Mouse (Mus musculus) lung, adult 2 months (tissue): ENCODE data around the gene Hoxb5. TPM values are rescaled to one million over a fixed set of nuclear protein-coding genes. Genes with fewer than 3 reads are reported as not detected.

ENCODE experiments used
- DNase-seq: peaks from one replicate; pipeline ENCODE4 v3.0.0; 2022
- H3K4me1 ChIP-seq: fragments of 200-500 bp; 2 replicates; pipeline ENCODE4 v1.6.1; 2011; ENCODE audit warnings: low read length; ENCODE audit not compliant: control insufficient read depth, insufficient read depth
- H3K4me3 ChIP-seq: fragments of 200-500 bp; replicated peaks from 2 replicates; pipeline ENCODE3; 2011; ENCODE audit warnings: low read depth, mild to moderate bottlenecking, control low read depth, low read length; ENCODE audit errors: extremely low read depth
- CTCF ChIP-seq: fragments of 200-500 bp; IDR thresholded peaks from 2 replicates; pipeline ENCODE4 v1.5.1; 2011; ENCODE audit warnings: mild to moderate bottlenecking, low read length, control low read depth; ENCODE audit not compliant: insufficient read depth
- POLR2A ChIP-seq: fragments of 200-500 bp; IDR thresholded peaks from 2 replicates; pipeline ENCODE4 v1.6.1; 2011; ENCODE audit warnings: low read depth, mild to moderate bottlenecking, control low read depth, low read length, borderline replicate concordance; ENCODE audit errors: extremely low read depth
- WGBS: fragments of 180-500 bp; shearing (Covaris S2); methylation state at CpG from one replicate; pipeline ENCODE4 v1.1.7; 2018; 5-methylcytosine and 5-hydroxymethylcytosine counted together
- polyA plus RNA-seq: library from polyadenylated mRNA; depleted of rRNA; stranded (reverse); fragments of >200 nt; gene quantifications from 2 replicates; pipeline ENCODE4 v1.2.3, GENCODE M21; 2012

Gene Hoxb5
- polyA plus RNA-seq, 1 experiment: 12.1 TPM

DNA sequence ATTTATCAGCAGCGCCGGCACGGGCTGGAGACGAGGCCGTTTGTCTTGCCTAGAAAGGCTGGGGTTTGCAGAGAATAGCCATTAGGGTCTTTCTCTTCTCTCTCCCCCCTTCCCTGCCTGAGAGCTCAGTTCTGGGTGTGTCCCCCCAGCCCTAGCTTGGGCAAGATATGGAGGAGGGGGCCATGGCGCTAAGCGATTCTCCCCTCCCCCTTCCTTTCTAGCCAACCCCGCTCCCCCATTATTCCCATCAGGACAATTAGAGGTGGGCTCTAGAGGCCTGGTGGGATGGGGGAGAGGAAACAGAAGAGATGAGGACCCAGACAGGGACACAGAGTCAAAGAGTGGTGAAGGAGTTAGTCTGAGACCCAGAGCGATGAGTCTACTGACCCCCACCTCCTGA, 15.7 kb upstream of the Hoxb5 start:
- 23% methylated on average over 9 of the region's 9 CpGs for WGBS
- 0 out of 2 replicates have a peak, but pooled peaks cover 2% of the 10 kb centered on the region for H3K4me1 ChIP-seq
- no peak for TF ChIP-seq CTCF
- TF ChIP-seq POLR2A: no peak
- no peak for DNase-seq
- no peak overlapping the region for H3K4me3 ChIP-seq

DNA sequence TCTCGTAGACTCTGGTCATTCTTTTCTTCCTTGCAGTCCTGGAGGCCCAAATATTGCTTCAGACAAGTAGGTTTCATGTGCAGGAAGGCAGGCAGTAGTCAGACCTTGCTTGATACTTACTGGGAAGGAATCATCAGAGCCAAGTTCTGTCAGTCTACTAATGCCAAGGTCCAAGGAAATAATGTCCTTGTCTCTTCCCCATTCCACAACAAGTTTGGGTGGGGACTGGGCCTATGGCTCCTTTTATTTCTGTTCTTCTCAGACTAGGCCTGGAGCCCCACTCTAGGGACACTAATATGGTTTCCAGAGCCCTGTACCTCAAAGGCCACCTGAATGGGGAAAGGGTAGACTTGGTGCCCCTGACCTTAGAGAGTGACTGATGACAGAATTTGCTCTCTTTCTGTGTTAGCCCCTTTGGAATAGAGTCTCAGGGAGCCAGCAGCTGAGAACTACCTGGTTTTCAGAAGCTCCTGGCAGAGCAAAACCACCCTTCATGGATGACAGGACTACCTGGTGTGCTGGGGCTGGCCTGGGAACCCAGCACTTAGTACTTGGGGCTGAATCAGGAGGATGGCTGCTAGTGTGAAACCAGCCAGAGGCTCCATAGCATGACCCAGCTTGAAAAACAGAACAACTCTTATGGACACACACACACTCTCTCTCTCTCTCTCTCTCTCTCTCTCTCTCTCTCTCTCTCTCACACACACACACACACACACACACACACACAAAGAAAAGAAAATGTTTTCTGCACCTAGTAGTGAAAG, 14.5 kb upstream of the Hoxb5 start:
- no peak for DNase-seq
- no peaks in the 10 kb centered on the region for H3K4me1 ChIP-seq
- no peak for TF ChIP-seq POLR2A
- WGBS: 55% methylated on average over 1 of the region's 1 CpGs
- no peak overlapping the region for H3K4me3 ChIP-seq

DNA sequence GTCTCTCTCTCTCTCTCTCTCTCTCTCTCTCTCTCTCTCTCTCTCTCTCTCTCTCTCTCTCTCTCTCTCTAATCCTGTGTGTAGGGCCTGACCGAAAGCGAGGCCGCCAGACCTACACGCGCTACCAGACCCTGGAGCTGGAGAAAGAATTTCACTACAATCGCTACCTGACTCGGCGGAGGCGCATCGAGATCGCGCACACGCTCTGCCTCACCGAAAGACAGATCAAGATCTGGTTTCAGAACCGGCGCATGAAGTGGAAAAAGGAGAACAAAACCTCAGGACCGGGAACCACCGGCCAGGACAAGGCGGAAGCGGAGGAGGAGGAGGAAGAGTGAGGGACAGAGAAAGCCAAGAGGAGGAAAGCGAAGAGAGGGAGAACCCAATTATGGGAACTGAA, 13.8 kb upstream of the Hoxb5 start:
- Histone ChIP-seq H3K4me1 (no peaks in the 10 kb centered on the region), H3K4me3 (no peak overlapping the region)
- TF ChIP-seq POLR2A (no peak), CTCF (no peak)
- 54% methylated on average over 21 of the region's 21 CpGs for WGBS
- DNase-seq: no peak

DNA sequence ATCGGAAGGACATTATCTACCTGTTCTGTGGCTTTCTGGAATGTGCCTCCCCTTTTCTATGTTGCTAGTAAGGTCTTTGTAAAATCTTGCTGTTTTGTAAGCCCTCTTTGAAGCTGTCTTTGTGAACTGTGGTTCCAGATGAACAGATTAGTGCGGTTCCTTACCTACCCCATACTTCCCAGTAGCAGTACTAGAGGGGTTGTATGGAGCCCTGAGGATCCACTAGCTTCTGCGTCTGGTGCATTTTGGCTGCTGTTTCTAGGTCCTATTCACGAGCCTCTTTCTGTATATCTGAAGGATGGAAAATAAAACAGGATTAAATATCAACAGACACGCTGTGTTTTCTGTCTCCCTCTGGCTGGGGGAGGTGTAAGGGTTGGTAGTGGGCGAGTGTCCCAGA, 13.3 kb upstream of the Hoxb5 start:
- TF ChIP-seq POLR2A (no peak), CTCF (no peak)
- H3K4me1 ChIP-seq: peaks cover 3% of the 10 kb centered on the region; the same call in 1 of the 2 replicates
- DNase-seq: no peak
- H3K4me3 ChIP-seq: no peak overlapping the region
- 57% methylated on average over 6 of the region's 6 CpGs for WGBS

DNA sequence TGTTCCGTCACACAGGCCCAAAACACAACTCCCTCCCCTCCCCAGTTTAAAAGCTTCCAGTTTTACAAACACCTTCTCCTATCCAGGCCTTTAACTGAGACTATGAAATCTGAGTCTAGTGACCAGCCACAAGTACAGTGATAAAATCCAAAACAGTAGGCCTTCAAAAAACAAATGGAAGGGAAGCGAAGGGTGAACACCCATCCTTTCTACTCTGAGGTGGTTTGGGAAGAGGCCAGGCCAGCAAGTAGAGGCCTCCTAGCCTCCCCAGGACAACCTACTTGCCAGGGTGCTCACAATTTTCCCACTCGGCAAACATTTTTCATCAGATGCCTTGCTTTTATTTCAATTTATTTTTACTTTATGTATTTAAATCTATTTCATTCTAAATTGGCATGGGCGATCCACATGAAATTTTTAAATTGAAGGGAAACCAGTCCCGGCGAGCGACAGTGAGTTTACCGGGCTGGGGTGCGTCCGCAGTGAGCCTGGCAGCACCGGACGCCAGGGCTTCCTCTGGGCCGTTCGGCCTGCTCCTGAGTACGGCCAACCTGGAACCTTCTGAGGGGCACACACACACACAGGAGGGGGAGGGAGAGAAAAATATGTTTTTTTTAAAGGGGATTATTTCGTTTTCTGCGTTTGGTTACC, 12.3 kb upstream of the Hoxb5 start:
- TF ChIP-seq CTCF (no peak), POLR2A (no peak)
- 54% methylated on average over 17 of the region's 17 CpGs for WGBS
- no peak for DNase-seq
- Histone ChIP-seq H3K4me3 (no peak overlapping the region), H3K4me1 (peaks cover 4% of the 10 kb centered on the region; the same call in 1 of the 2 replicates)

DNA sequence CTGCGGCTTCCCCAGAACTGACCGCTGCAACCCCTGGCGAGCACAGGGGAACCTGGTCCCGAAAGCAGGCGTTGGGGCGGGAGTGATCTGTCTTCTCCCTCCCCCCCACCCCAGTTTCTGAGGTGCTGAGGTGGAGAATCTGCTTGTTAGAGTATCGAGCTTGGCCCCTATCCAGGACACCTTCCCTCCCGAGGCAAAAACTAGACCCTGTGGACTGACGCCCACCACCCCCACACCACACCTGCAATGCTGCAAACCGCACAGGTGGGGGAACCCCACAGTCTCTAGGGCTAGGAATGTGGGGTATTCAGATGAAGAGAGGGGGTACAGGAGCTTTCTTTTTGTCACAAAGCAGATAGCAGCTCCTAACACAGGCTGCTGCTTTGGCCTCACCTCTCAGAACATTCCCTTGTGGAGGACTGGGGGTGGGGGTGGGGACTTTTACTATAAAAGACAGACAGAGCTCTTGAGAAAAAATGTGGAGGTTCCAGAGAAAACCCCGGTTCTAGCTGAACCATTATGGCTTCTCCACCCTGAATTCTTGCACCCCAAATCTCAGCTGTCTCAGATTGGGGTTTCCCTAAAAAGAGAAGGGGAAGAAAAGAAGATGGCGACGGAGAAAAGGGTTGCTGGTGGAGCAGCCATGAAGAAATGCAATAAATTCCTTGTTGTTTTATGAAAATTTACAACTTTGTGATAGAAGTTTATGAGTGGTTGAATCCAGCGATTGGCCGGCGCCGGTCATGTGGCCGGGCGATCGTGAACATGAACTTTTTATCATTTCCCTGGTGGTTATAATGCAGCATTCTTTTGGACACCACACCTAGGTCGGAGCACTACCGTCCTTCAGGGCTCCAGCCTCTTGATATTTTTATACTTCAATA, 11.2 kb upstream of the Hoxb5 start, which contains the start of gene Hoxb6:
TSS of gene Hoxb6 (plus strand) at position 796 of the 884 bp plus-strand sequence.
- no peak for TF ChIP-seq CTCF
- TF ChIP-seq POLR2A: no peak
- WGBS: 20% methylated on average over 22 of the region's 22 CpGs
- H3K4me3 ChIP-seq: no peak within 1 kb of the TSS
- peaks cover 4% of the 10 kb centered on the region; the same call in 1 of the 2 replicates for H3K4me1 ChIP-seq
- DNase-seq: no peak

DNA sequence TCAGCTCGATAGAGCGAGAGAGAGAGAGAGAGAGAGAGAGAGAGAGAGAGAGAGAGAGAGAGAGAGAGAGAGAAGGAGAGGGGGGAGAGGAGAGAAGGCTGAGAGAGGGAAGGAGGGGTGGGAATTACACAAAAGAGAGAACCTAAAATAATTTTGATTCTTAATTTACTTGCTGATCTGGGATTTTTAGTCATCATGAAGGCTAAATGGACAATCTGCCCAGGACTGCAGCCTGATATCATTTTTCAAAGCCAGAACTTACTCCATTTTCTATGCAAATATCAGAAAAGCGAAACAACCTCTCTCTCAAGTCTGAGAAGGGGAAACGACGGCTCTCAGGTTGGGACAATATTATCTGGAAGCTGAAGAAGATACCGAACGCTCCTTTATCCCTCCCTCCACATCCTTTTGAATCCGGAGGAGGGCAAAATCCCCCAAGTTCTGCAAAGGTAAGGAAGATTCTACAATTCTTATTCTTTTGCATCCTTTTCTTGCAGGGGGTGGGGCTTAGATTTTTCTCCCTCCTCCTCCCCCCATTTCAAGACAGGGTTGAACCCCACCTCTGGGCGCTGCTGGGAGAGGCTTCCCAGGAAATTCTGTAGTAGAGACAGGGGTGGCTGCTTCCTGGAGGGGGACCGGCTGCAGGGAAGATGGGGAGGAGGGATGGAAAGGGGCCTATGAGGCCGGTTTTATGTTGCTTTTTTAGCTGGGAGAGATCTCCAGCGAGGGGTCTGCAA, 10.4 kb upstream of the Hoxb5 start:
- H3K4me1 ChIP-seq: peaks cover 4% of the 10 kb centered on the region; the same call in 1 of the 2 replicates
- H3K4me3 ChIP-seq: no peak overlapping the region
- WGBS: 22% methylated on average over 12 of the region's 12 CpGs
- TF ChIP-seq CTCF (no peak), POLR2A (no peak)
- no peak for DNase-seq

DNA sequence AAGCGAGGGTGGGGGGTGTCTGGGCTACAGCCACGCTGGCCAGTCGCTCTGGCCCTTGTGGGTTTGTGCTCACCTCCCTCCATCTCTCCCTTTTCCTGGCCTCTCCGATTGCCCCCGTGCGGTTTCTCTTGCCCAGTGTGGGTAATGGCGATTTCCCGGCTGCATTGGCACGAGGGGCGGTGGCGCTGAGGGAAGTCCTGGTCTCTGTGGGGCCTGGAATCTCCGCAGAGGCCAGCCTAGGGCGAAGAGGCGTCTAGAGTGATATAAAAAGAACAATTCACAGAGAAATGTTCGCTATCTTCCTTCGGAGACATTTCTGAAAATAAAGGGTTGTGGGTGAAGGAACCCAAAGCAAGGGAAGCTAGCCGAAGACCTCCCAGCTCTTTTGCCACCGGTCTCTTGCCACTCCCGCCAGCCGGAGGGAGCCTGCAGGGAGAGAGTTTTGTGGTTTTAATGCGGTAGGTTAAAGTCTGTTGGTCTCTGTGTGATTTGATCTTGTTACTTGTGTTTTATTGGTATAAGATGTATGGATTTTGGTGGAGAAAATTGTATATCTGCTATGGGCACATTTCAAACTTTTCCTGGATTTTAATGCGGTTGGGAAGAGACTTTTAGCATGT, 9.7 kb upstream of the Hoxb5 start:
- TF ChIP-seq POLR2A: no peak
- TF ChIP-seq CTCF: no peak
- 24% methylated on average over 22 of the region's 22 CpGs for WGBS
- peaks cover 4% of the 10 kb centered on the region; the same call in 1 of the 2 replicates for H3K4me1 ChIP-seq
- no peak overlapping the region for H3K4me3 ChIP-seq
- DNase-seq: no peak
